Mouse (Mus musculus): ENCODE measurements around the gene Nynrin. TPM values are rescaled to one million over a fixed set of nuclear protein-coding genes. Genes with fewer than 3 reads are reported as not detected.

Gene Nynrin
- polyA plus RNA-seq, 1 experiment = 12.4 TPM

DNA sequence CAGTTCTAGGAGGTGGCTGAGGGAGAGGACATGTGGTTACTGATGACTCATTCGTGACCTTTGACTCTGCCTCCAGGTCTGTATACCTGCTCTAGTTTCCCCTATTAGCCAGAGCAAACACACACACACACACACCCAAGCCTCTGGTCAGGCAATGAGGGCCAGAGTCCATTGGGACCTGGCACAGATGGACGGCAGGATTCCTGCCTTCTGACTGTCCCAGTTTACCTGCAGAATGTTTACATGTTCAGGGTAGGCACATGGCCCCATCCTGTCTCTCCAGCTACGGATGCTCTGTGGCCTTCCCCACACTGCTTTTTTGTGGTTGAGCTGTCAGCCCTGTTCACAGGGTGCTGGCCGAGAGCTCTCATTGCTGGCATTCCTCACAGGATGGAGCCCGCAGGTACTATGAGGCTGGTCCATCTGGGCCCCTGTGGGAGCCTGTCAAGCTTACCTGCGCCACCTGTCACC, 28.4 kb downstream of the Nynrin start:
- Histone ChIP-seq H3K4me1 (ENCODE audit: control insufficient read depth, insufficient read depth, low read length) (peaks cover 14% of the 10 kb centered on the region), H3K4me3 (replicated peaks; ENCODE audit: extremely low read depth, low read depth, low read length) (no peak overlapping the region)
- WGBS = 63% methylated on average over 6 of the region's 6 CpGs
- no peak for DNase-seq
- TF ChIP-seq POLR2A (IDR thresholded peaks at IDR 0.05; ENCODE audit: borderline replicate concordance, extremely low read depth, low read depth, low read length) = no peak
- no peak for TF ChIP-seq CTCF (IDR thresholded peaks at IDR 0.05; ENCODE audit: insufficient read depth, low read length)

DNA sequence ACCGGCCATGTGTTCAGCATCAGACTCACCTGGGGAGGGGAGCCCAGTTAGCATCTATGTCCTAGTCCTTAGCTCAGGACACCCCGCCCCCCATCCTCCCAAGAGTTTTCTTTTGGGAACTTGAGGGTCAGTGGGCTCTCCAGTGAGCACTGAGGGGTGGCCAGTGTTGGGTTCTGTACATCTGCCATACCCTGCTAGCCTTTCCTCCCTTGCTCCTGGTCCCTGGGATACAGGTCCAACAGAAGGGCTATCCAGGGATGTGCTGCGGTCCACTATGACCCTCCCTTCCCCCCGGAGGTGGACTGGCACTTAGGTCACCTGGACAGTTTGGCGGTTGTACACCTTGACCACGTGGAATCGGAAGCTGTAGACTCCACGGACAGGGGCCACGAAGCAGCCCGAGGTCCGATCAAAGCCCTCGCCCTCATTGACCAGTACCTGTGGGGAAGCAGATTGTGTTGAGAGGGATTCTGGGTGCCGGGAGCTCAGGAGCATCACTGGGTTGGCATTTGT, 29.4 kb downstream of the Nynrin start:
- DNase-seq = no peak
- peaks cover 14% of the 10 kb centered on the region for H3K4me1 ChIP-seq (ENCODE audit: control insufficient read depth, insufficient read depth, low read length)
- H3K4me3 ChIP-seq (replicated peaks; ENCODE audit: extremely low read depth, low read depth, low read length) = no peak overlapping the region
- WGBS = 96% methylated on average over 13 of the region's 13 CpGs
- TF ChIP-seq POLR2A (IDR thresholded peaks at IDR 0.05; ENCODE audit: borderline replicate concordance, extremely low read depth, low read depth, low read length) = no peak

DNA sequence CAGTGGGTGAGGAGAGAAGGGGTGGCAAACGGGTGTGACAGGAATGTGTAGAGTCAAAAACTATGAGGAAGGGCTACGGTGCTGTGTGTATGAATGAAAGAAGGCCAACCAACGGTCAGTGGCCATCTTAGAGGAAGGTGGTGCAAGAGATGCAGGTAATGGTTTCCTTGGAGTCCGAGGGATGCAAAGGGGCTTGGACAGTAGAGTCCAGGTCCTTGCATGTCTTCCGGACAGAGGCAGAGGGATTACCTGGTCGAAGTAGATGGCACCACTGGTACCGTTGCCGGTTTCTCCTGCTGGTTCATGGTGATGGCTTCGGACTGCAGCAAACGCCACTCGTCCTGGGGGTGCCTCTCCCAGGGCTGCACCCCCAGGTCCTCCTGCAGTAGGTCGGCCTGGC, 29.9 kb downstream of the Nynrin start:
- TF ChIP-seq CTCF (IDR thresholded peaks at IDR 0.05; ENCODE audit: insufficient read depth, low read length) (no peak), POLR2A (IDR thresholded peaks at IDR 0.05; ENCODE audit: borderline replicate concordance, extremely low read depth, low read depth, low read length) (no peak)
- DNase-seq = no peak
- 86% methylated on average over 12 of the region's 12 CpGs for WGBS
- Histone ChIP-seq H3K4me3 (replicated peaks; ENCODE audit: extremely low read depth, low read depth, low read length) (no peak overlapping the region), H3K4me1 (ENCODE audit: control insufficient read depth, insufficient read depth, low read length) (peaks cover 14% of the 10 kb centered on the region)

DNA sequence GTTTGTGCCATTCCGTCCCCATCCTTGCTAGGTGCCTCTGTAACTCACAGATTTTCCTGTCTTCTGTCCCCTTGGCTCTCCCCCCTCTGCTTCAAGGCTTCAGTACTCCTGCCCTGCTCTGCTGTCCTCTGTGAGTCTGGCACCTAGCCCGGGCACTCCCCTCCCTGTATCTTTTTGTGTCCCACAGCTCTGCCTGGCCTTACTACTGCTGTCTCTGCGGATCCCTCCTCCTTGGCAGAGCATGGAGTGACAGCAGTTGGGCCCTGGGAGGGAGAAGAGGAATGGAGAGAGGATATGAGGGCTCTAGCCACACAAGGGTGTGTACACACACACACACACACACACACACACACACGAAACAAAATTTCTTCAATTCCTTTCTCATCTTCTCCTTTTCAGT, 30.4 kb downstream of the Nynrin start, which contains the start of gene Cbln3:
TSS of gene Cbln3 (minus strand) at position 227 of the 400 bp plus-strand sequence.
- 33% methylated on average over 4 of the region's 4 CpGs for WGBS
- Histone ChIP-seq H3K4me3 (replicated peaks; ENCODE audit: extremely low read depth, low read depth, low read length) (peak within 1 kb of the TSS; percentile 70), H3K4me1 (ENCODE audit: control insufficient read depth, insufficient read depth, low read length) (peaks cover 14% of the 10 kb centered on the region)
- DNase-seq = peak; percentile 29
- no peak for TF ChIP-seq POLR2A (IDR thresholded peaks at IDR 0.05; ENCODE audit: borderline replicate concordance, extremely low read depth, low read depth, low read length)

DNA sequence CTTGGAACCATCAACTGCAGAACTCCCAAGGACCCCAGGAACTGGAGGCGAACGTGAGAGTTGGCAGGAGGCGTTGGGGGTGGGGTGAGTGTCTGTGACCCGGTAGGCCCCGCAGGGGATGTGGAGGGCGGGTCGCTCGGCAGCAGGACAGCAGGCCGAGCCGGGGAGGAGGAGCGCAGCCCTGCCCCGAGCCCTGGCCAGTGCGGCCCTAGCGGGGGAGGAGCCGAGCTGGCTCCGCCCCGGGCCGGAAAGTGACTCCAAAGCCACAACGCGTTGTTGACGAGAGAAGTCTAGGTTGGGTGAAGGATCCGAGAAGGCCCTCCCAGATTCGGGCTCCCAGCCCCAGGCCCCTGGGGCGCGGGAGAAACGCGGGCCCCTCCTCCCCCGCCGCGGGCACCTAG, 30.9 kb downstream of the Nynrin start, which contains the start of gene Khnyn:
TSS of gene Khnyn (plus strand) at position 235 of the 401 bp plus-strand sequence.
- DNase-seq = peak; percentile 88
- under 1% methylated on average over 28 of the region's 30 CpGs for WGBS
- peak within 1 kb of the TSS; percentile 70 for H3K4me3 ChIP-seq (replicated peaks; ENCODE audit: extremely low read depth, low read depth, low read length)
- TF ChIP-seq POLR2A (IDR thresholded peaks at IDR 0.05; ENCODE audit: borderline replicate concordance, extremely low read depth, low read depth, low read length) = peak; percentile 90; the same call in 1 of the 2 replicates
- no peak for TF ChIP-seq CTCF (IDR thresholded peaks at IDR 0.05; ENCODE audit: insufficient read depth, low read length)
- H3K4me1 ChIP-seq (ENCODE audit: control insufficient read depth, insufficient read depth, low read length) = peaks cover 14% of the 10 kb centered on the region

DNA sequence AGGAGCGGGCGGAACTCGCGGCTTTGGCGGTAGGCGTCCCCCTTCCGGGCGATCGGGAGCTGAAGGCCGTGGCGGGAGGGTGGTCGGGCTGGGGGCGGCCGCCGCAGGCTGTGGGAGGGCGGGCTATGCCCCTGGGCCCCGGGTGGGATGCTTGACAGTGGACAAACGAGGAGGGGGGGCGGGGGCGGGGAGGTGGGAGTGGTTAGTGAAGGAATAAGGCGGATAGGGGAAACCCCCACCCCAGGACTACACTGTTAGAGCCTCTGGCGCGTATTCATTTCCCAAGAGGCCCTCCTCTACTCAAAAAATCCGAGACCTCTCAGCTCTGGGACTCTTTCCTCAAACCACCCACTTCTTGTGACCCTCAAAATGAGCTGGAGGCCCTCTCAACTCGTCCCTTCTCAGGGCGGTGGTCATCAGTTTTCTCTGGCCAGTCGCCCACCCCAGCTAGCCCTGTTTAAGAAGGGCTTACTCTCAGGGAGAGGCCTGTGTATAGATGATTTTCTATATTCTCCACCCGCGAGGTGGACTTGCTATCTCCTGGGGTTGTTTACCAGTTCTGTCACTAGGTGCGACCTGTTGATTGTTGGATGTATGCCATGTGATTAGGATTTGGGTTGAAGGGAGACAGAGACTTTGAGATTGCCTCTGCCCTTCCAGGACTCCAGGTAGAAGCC, 31.4 kb downstream of the Nynrin start:
- peak; percentile 37 for DNase-seq
- TF ChIP-seq POLR2A (IDR thresholded peaks at IDR 0.05; ENCODE audit: borderline replicate concordance, extremely low read depth, low read depth, low read length) (no peak), CTCF (IDR thresholded peaks at IDR 0.05; ENCODE audit: insufficient read depth, low read length) (no peak)
- peaks cover 14% of the 10 kb centered on the region for H3K4me1 ChIP-seq (ENCODE audit: control insufficient read depth, insufficient read depth, low read length)
- H3K4me3 ChIP-seq (replicated peaks; ENCODE audit: extremely low read depth, low read depth, low read length) = peak overlapping the region; percentile 70
- WGBS = under 1% methylated on average over 22 of the region's 30 CpGs

GRCm38 (mm10) chr14:55885791-55886271, 32.0 kb downstream of the Nynrin start:
- peaks cover 14% of the 10 kb centered on the region for H3K4me1 ChIP-seq (ENCODE audit: control insufficient read depth, insufficient read depth, low read length)
- TF ChIP-seq POLR2A (IDR thresholded peaks at IDR 0.05; ENCODE audit: borderline replicate concordance, extremely low read depth, low read depth, low read length) (peak; percentile 63; the same call in 1 of the 2 replicates), CTCF (IDR thresholded peaks at IDR 0.05; ENCODE audit: insufficient read depth, low read length) (no peak)
- 2% methylated on average over 16 of the region's 16 CpGs for WGBS
- peak overlapping the region; percentile 70 for H3K4me3 ChIP-seq (replicated peaks; ENCODE audit: extremely low read depth, low read depth, low read length)
- peak; percentile 51 for DNase-seq

GRCm38 (mm10) chr14:55886571-55887382, 33.0 kb downstream of the Nynrin start:
- DNase-seq = no peak
- no peak overlapping the region for H3K4me3 ChIP-seq (replicated peaks; ENCODE audit: extremely low read depth, low read depth, low read length)
- TF ChIP-seq POLR2A (IDR thresholded peaks at IDR 0.05; ENCODE audit: borderline replicate concordance, extremely low read depth, low read depth, low read length) (no peak), CTCF (IDR thresholded peaks at IDR 0.05; ENCODE audit: insufficient read depth, low read length) (no peak)
- H3K4me1 ChIP-seq (ENCODE audit: control insufficient read depth, insufficient read depth, low read length) = peaks cover 14% of the 10 kb centered on the region
- WGBS = 65% methylated on average over 24 of the region's 24 CpGs

DNA sequence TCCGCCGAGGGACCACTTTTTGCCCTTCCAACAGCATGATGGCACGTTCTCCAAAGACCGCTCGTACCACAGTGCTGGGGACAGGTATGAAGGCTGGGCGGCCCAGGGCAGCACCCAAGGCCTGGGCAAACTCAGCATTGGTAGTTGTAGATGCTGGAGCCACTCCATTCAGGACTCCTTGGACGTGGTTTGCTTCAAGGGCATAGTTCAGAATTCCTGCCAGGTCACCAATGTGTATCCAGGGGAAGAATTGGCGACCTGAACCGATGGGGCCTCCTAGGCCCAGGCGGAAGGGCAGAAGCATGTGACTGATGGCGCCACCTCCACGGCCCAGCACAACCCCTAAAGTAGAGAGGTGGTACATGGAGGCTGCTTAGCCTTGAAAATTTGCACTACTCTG, 43.9 kb downstream of the Nynrin start:
- no peak for DNase-seq
- Histone ChIP-seq H3K4me1 (ENCODE audit: control insufficient read depth, insufficient read depth, low read length) (peaks cover 4% of the 10 kb centered on the region), H3K4me3 (replicated peaks; ENCODE audit: extremely low read depth, low read depth, low read length) (no peak overlapping the region)
- 92% methylated on average over 12 of the region's 12 CpGs for WGBS
- TF ChIP-seq POLR2A (IDR thresholded peaks at IDR 0.05; ENCODE audit: borderline replicate concordance, extremely low read depth, low read depth, low read length) (no peak), CTCF (IDR thresholded peaks at IDR 0.05; ENCODE audit: insufficient read depth, low read length) (no peak)

All from lung, adult 2 months (tissue).